Mouse (Mus musculus) thymus, adult 2 months (tissue): Measurements from ENCODE around the gene Lipn. TPM values are rescaled to one million over a fixed set of nuclear protein-coding genes. Genes with fewer than 3 reads are reported as not detected.

ENCODE experiments used
- DNase-seq: peaks from one replicate; pipeline ENCODE4 v3.0.0; 2021
- H3K27ac ChIP-seq: fragments of 200-500 bp; 2 replicates; pipeline ENCODE4 v1.5.1; 2012; ENCODE audit warnings: low read length, control low read depth; ENCODE audit not compliant: control insufficient read depth, insufficient read depth
- H3K27me3 ChIP-seq: fragments of 200-500 bp; 2 replicates; pipeline ENCODE4 v1.6.1; 2012; ENCODE audit warnings: mild to moderate bottlenecking, low read length, moderate library complexity, mixed read lengths; ENCODE audit not compliant: control insufficient read depth, insufficient read depth
- H3K36me3 ChIP-seq: fragments of 200-500 bp; 2 replicates; pipeline ENCODE4 v1.6.1; 2012; ENCODE audit warnings: mild to moderate bottlenecking, low read length, moderate library complexity; ENCODE audit not compliant: control insufficient read depth, insufficient read depth
- H3K4me1 ChIP-seq: fragments of 200-500 bp; replicated peaks from 2 replicates; pipeline ENCODE4 v1.6.1; 2012; ENCODE audit warnings: low read length; ENCODE audit not compliant: control insufficient read depth, insufficient read depth
- H3K4me3 ChIP-seq: fragments of 200-500 bp; 2 replicates; pipeline ENCODE4 v1.5.1; 2012; ENCODE audit warnings: mild to moderate bottlenecking, low read length, control low read depth, moderate library complexity; ENCODE audit not compliant: control insufficient read depth, insufficient read depth
- CTCF ChIP-seq: fragments of 200-500 bp; IDR thresholded peaks from 2 replicates; pipeline ENCODE4 v1.5.1; 2012; ENCODE audit warnings: mild to moderate bottlenecking, control low read depth, low read length, moderate library complexity, borderline replicate concordance; ENCODE audit not compliant: control insufficient read depth, poor library complexity, insufficient read depth; ENCODE audit errors: extremely low read depth
- POLR2A ChIP-seq: fragments of 200-500 bp; IDR thresholded peaks from 2 replicates; pipeline ENCODE4 v1.6.1; 2012; ENCODE audit warnings: mild to moderate bottlenecking, low read length, control low read depth, moderate library complexity; ENCODE audit not compliant: control insufficient read depth, poor library complexity, insufficient read depth; ENCODE audit errors: extremely low read depth
- WGBS: fragments of 180-500 bp; shearing (Covaris S2); methylation state at CpG from one replicate; pipeline ENCODE4 v1.1.7; 2018; 5-methylcytosine and 5-hydroxymethylcytosine counted together
- polyA plus RNA-seq: library from polyadenylated mRNA; depleted of rRNA; stranded (reverse); fragments of >200 nt; gene quantifications from 2 replicates; pipeline ENCODE4 v1.2.3, GENCODE M21; 2012; rRNA removed

Lipn gene
- polyA plus RNA-seq, 1 experiment: not detected

DNA sequence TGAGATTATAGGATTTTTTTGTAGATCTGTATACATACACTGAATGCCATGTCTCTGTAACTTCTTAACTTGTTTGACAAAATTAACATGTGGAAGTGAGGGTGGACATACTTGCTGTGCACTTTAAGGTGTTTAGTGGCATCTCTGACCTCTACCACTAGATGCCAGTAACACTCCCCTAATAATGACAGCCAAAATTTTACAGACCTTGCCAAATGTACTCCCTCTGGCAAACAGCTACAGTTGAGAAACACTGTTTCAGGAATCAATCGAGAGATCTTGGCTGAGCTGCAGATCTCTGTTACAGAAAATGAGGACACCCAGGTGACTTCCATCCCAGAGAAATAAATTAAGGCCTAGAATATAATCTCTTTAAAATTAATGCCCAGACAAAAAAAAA is 29.1 kb downstream of the Lipn start:
- 66% methylated on average over 1 of the region's 1 CpGs for WGBS
- no peaks in the 10 kb centered on the region for H3K27me3 ChIP-seq
- H3K27ac ChIP-seq: no peak overlapping the region

DNA sequence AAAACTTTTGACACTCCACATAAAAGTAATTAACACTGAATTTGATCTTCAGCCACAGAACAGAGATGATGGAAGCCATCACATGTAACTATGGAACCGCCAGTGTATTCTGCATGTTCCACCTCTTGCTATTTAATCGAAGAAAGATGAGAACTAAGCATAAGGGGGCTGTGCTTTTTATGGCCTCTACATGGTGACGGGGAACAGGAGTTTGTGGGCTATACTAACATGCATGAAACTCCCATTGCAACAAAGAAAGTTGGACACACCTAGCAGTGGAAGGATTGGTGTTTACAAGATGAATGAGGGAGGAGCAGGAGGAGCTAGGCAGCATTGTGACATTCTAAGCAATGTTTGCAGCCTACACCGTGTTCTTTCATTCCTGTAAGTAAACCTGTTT is 33.5 kb downstream of the Lipn start, which contains the start of gene Lipm:
Gene Lipm, plus strand, starts transcription at position 301 of the 400 bp plus-strand sequence.
- Histone ChIP-seq H3K27me3 (no peaks in the 10 kb centered on the region), H3K4me1 (no peaks in the 10 kb centered on the region), H3K4me3 (no peak within 1 kb of the TSS), H3K36me3 (no peaks in the 10 kb centered on the region), H3K27ac (no peak within 1 kb of the TSS)
- TF ChIP-seq CTCF (no peak), POLR2A (no peak)
- WGBS: 95% methylated on average over 4 of the region's 4 CpGs
- no peak for DNase-seq

More for the DNA sequence above, 29.1 kb downstream of the Lipn start:
- TF ChIP-seq POLR2A: no peak
- TF ChIP-seq CTCF: no peak
- Histone ChIP-seq H3K4me3 (no peak overlapping the region), H3K4me1 (no peaks in the 10 kb centered on the region), H3K36me3 (no peaks in the 10 kb centered on the region)
- no peak for DNase-seq

DNA sequence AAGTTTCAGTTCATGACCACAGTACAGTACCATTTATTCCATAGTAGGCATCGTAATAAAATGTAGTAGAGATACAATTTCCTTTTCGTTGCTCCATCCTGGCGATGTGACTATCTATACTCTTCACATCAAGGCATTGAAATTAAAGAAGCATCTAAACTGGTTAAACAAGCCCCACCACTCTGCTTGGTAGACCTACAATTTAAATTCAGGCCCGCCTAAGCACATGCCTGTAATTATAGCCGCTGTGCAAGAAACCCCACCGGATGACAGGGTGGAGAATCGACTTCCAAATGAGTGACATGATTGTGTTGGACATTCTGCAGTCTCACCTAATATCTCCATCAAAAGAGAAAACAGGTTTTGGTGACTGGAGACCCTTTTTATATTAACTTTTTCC is 34.7 kb downstream of the Lipn start:
- Histone ChIP-seq H3K4me1 (no peaks in the 10 kb centered on the region), H3K27ac (no peak overlapping the region), H3K36me3 (no peaks in the 10 kb centered on the region), H3K27me3 (no peaks in the 10 kb centered on the region), H3K4me3 (no peak overlapping the region)
- no peak for DNase-seq
- TF ChIP-seq CTCF (no peak), POLR2A (no peak)
- WGBS: 94% methylated on average over 7 of the region's 7 CpGs

DNA sequence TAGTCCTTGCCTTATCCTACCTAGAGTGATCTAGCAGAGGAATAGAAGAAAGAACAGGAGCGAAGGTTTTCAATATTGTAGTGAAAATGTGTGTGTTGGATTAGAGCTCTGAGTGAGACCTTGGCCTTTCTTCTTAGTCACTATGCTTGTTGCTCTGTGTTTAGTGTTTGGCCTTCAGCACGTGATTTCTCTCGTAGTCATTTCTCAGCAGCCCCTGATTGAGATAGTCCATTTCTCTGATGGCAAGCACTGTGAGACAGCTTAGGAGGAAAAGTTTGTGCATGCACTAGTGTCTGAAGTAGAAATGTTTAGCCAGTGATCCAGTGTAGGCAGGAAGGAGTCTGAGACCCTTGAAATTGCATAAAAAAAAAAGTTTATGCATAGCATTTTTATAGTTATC is 37.7 kb downstream of the Lipn start:
- Histone ChIP-seq H3K27me3 (no peaks in the 10 kb centered on the region), H3K4me3 (no peak overlapping the region), H3K36me3 (no peaks in the 10 kb centered on the region), H3K4me1 (no peaks in the 10 kb centered on the region), H3K27ac (no peak overlapping the region)
- TF ChIP-seq CTCF (no peak), POLR2A (no peak)
- no peak for DNase-seq
- over 99% methylated on average over 3 of the region's 3 CpGs for WGBS

DNA sequence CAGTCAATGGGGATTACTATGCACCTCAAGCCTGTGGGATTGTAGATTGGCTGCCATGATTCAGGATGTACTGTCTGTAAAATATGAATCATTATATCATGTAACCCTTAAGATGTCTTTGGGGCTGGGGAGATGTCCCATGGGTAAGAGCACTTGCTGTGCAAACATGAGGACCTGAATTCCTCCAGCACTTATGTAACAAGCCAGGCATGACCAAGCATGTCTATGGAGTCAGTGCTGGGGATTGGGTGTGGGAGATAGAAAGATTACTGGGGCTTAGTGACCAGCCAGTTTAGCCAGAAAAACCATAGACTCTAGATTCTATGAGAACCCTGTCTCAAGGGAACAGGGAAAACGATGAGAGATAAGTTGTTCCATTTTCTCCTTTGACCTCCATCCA is 51.9 kb downstream of the Lipn start:
- H3K4me3 ChIP-seq: no peak overlapping the region
- peaks cover 2% of the 10 kb centered on the region; the same call in 1 of the 2 replicates for H3K4me1 ChIP-seq
- no peak for DNase-seq
- TF ChIP-seq CTCF: no peak
- no peak for TF ChIP-seq POLR2A
- no peaks in the 10 kb centered on the region for H3K36me3 ChIP-seq
- no peak overlapping the region for H3K27ac ChIP-seq
- 87% methylated on average over 1 of the region's 1 CpGs for WGBS
- H3K27me3 ChIP-seq: no peaks in the 10 kb centered on the region

DNA sequence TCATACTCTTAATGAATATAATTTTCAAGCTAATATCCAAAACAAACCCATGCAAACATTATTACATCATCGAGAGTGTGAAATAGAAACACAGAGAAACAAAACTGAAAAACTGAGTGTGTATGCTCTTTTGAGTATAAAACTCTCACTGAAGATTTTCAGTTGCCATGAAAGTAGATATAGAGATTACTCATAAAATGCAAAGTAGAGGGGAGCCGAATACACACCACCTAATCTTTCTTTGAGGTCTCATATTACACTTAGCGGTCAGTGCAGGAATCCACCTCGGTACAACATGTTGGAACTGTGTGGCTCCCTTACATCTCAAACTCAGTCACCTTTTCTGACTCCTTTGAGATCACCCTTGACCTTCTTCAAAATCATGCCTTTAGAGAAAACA is 52.5 kb downstream of the Lipn start:
- 77% methylated on average over 4 of the region's 4 CpGs for WGBS
- no peak for DNase-seq

DNA sequence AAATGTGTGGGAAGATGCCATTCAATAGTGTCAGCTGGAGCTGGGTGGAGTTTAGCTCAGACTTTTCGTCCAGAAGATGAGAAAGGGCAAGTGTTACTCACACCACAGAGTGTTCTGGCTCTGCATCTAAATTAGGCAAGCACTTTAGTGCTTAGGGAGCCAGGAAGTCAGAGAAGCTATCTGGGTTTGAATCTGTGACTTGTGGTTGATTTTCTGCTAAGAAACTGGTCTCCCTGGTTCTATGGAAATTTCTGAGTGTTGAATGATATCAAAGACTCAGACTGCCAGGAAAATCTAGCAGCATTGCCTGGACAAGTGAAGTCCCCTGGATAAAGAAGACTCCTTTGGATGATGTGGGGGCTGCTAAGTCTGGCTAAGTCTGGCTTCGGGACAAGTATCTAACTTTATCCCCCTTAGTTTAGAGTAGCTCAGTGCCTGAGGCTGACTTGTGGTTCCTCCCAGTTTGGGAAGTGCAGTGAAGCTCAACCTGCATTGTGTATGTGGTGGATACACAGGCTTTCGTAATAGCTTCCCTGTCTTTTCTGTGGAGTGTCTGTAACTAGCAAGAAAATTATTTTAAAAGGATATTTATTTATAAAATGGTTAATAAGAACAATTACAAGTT is 53.1 kb downstream of the Lipn start:
- no peak for DNase-seq
- TF ChIP-seq CTCF (no peak), POLR2A (no peak)

More for the DNA sequence above, 52.5 kb downstream of the Lipn start:
- H3K27ac ChIP-seq: no peak overlapping the region
- H3K27me3 ChIP-seq: no peaks in the 10 kb centered on the region
- TF ChIP-seq CTCF (no peak), POLR2A (no peak)
- H3K4me3 ChIP-seq: no peak overlapping the region
- H3K36me3 ChIP-seq: no peaks in the 10 kb centered on the region
- peaks cover 2% of the 10 kb centered on the region; the same call in 1 of the 2 replicates for H3K4me1 ChIP-seq

More for the DNA sequence above, 53.1 kb downstream of the Lipn start:
- no peaks in the 10 kb centered on the region for H3K36me3 ChIP-seq
- H3K4me3 ChIP-seq: no peak overlapping the region
- no peaks in the 10 kb centered on the region for H3K27me3 ChIP-seq
- peaks cover 2% of the 10 kb centered on the region; the same call in 1 of the 2 replicates for H3K4me1 ChIP-seq
- H3K27ac ChIP-seq: no peak overlapping the region
- 15% methylated on average over 3 of the region's 3 CpGs for WGBS

Other genes starting within 250 kb of the Lipn start
- 0.22 TPM in 1 of 2 replicates, not detected in the other for gene Lipf, start 106.2 kb upstream of the Lipn start, polyA plus RNA-seq
- gene Lipk, start 59.1 kb upstream of the Lipn start, polyA plus RNA-seq: 0.11 and 0.22 TPM in 2 replicates
- gene Lipm, start 33.6 kb downstream of the Lipn start, polyA plus RNA-seq: 0.23 and 0.32 TPM in 2 replicates
- 0.62 and 0.73 TPM in 2 replicates for gene Ankrd22, start 98.7 kb downstream of the Lipn start, polyA plus RNA-seq
- 33.0 and 34.0 TPM in 2 replicates for gene Stambpl1, start 124.9 kb downstream of the Lipn start, polyA plus RNA-seq
- gene Acta2, start 188.2 kb downstream of the Lipn start, polyA plus RNA-seq: 113 and 117 TPM in 2 replicates
- 12.1 and 14.3 TPM in 2 replicates for gene Fas, start 223.3 kb downstream of the Lipn start, polyA plus RNA-seq